Mouse (Mus musculus): ENCODE measurements at regions not wholly inside any gene's neighbourhood (a gene's known extent, or its start where the extent isn't known, plus 50 kb on each side); places are given as distances from the start of the nearest gene placed in this dataset.

GRCm38 (mm10) chr9:41337375-41337774 is 175.9 kb upstream of the Ubash3b start:
- TF ChIP-seq CTCF (IDR thresholded peaks at IDR 0.05; ENCODE audit: control insufficient read depth, insufficient read depth, insufficient read length), result no peak
- no peak for TF ChIP-seq MAX (IDR thresholded peaks at IDR 0.05)
- no peak for TF ChIP-seq MYOD1 (IDR thresholded peaks at IDR 0.05; ENCODE audit: control insufficient read depth, insufficient read length, low read depth)
- TF ChIP-seq MYOG (IDR thresholded peaks at IDR 0.05; ENCODE audit: control insufficient read depth, extremely low read depth, insufficient read length), result no peak
- no peak for TF ChIP-seq CEBPB (IDR thresholded peaks at IDR 0.05; ENCODE audit: low read depth)
- no peak for TF ChIP-seq USF1 (IDR thresholded peaks at IDR 0.05; ENCODE audit: low read depth)

All from C2C12 (cell line).